Mouse (Mus musculus): ENCODE data around the gene Lamp1. TPM values are rescaled to one million over a fixed set of nuclear protein-coding genes. Genes with fewer than 3 reads are reported as not detected.
A peak's percentile ranks its signal among the peaks of the same experiment; 100 is the strongest.

Lamp1 gene
- polyA plus RNA-seq, 1 experiment from 2014 or later, result 182 TPM

DNA sequence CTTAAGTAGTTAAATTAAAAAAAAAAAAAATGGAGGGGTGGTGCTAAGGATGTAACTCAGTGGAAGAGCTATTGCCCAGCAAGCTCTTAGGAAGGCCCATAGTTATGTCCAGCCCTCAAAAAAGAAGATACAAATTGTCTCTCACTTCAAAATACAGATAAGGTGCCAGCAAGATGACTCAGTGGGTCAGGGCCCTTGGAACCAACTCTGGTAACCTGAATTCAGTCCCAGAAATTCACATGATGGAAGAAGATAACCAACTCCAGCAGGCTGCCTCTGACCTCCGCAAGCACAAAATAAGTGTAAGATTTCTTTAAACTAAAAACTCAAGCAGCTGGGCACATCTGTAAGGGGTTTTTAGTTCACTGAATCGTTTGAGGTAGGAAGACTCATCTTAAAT lies 10.5 kb upstream of the Lamp1 start:
- H3K27ac ChIP-seq, result no peak overlapping the region
- no peaks in the 10 kb centered on the region for H3K9me3 ChIP-seq
- DNase-seq (ENCODE audit: extremely low spot score, low spot score), result no peak
- WGBS, result 95% methylated on average over 2 of the region's 2 CpGs
- no peak overlapping the region for H3K4me3 ChIP-seq
- H3K36me3 ChIP-seq (replicated peaks), result peaks cover 60% of the 10 kb centered on the region
- H3K4me1 ChIP-seq, result no peaks in the 10 kb centered on the region
- H3K27me3 ChIP-seq (ENCODE audit: poor library complexity, severe bottlenecking), result no peaks in the 10 kb centered on the region

DNA sequence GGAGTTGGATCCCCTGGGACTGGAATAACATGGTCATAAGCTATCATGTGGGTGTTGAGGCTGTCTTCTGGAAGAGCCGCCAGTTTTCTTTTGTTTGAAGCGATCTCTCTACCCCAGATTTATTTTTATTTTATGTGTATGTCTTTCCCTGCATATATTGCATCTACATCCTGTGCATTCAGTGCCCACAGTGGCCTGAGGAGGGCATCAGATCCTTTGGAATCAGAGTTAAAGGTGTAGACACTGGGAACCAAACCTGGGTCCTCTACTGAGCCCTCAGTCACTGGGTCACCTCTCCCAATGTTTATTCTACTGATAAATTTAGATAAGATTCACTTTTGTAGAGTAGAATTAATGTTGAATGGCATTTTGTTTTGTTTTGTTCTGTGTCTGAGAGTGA lies 9.7 kb upstream of the Lamp1 start:
- Histone ChIP-seq H3K36me3 (replicated peaks) (peaks cover 53% of the 10 kb centered on the region), H3K27me3 (ENCODE audit: poor library complexity, severe bottlenecking) (no peaks in the 10 kb centered on the region), H3K4me1 (no peaks in the 10 kb centered on the region), H3K4me3 (no peak overlapping the region), H3K9me3 (no peaks in the 10 kb centered on the region), H3K27ac (no peak overlapping the region)
- DNase-seq (ENCODE audit: extremely low spot score, low spot score), result no peak
- WGBS, result 92% methylated on average over 2 of the region's 2 CpGs

DNA sequence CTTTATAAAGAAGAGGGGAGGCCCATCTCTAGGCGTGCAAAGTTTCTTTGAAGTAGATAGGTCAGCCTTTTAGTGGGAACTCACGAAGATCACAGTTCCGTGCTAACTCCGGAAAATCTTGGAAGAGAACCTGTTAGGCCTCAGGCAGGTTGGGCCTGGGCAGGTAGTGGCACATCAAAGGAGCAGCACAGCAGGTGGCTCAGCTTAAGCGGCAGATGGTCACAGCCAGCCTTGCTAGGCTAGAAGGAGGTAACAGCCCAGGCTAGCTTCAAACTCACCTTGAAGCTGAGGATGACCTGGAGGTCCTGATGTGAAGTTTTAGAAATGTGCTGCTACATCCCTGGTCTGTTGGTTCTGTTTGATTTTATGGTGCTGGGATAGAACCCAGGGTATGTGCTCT lies 9.1 kb upstream of the Lamp1 start:
- Histone ChIP-seq H3K27ac (no peak overlapping the region), H3K36me3 (replicated peaks) (peaks cover 48% of the 10 kb centered on the region), H3K4me1 (no peaks in the 10 kb centered on the region), H3K9me3 (no peaks in the 10 kb centered on the region), H3K27me3 (ENCODE audit: poor library complexity, severe bottlenecking) (no peaks in the 10 kb centered on the region), H3K4me3 (no peak overlapping the region)
- DNase-seq (ENCODE audit: extremely low spot score, low spot score), result no peak
- WGBS, result 62% methylated on average over 5 of the region's 5 CpGs

DNA sequence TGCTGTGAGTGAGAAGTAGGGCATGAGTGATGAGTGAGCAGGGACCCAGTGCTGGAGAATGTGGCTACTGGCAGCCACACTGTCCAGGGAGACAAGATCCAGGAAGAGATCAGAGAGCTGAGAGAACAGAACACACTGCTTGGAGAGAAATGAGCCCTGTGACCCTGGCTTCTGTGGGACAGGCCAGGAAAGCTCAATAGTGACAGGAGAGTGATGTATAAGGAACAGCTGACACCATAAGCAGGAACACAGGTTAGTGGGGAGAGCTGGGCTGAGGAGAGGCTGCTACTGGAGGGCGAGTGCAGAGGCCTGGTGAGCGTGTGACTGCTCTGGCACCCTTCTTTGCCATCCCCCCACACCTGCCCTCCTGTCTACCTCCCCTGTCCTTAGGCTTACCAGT lies 8.0 kb upstream of the Lamp1 start:
- Histone ChIP-seq H3K4me1 (no peaks in the 10 kb centered on the region), H3K36me3 (replicated peaks) (peaks cover 37% of the 10 kb centered on the region), H3K4me3 (no peak overlapping the region), H3K27ac (no peak overlapping the region), H3K9me3 (no peaks in the 10 kb centered on the region), H3K27me3 (ENCODE audit: poor library complexity, severe bottlenecking) (no peaks in the 10 kb centered on the region)
- no peak for DNase-seq (ENCODE audit: extremely low spot score, low spot score)
- WGBS, result 73% methylated on average over 2 of the region's 2 CpGs

DNA sequence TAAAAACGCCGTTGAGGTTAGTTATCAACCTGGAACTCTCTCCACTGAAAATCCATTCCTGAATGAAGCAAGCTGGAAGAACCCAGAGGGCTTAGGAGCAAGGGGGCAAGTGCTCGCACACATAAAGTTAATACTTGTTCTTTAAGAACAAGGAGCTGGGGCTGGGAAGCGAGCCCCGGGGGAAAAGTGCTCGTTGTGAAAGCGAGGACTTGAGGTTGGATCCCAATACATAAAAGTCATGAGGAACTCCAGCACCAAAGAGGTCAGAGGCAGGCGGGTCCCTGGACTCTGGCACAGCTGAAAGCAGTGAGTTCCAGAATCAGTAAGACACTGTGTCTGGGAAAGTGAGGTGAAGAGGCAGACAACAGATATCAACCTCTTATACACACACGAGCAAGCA lies 4.9 kb upstream of the Lamp1 start:
- Histone ChIP-seq H3K36me3 (replicated peaks) (peaks cover 10% of the 10 kb centered on the region), H3K4me3 (no peak overlapping the region), H3K4me1 (peaks cover 4% of the 10 kb centered on the region), H3K27me3 (ENCODE audit: poor library complexity, severe bottlenecking) (no peaks in the 10 kb centered on the region), H3K27ac (no peak overlapping the region), H3K9me3 (no peaks in the 10 kb centered on the region)
- 81% methylated on average over 9 of the region's 9 CpGs for WGBS
- DNase-seq (ENCODE audit: extremely low spot score, low spot score), result no peak

DNA sequence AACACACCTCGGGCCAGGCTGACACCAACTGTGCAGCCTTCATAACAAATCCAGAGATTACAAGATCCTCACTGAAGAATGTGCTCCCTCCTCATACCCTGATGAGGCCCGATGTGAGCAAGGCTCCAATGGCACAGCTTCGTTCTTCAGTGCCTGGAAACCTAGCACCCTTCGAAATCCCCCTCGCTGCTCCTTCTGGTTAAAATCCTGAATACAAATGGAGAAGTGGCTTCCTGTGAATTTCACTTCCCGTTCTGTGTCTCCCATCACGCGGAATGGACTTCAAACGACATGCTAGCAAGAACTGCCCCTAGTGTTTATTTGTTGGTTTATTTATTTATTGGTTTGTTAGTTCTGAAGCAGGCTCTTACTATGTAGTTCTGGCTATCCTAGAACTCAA lies 3.6 kb upstream of the Lamp1 start:
- WGBS, result 74% methylated on average over 9 of the region's 9 CpGs

DNA sequence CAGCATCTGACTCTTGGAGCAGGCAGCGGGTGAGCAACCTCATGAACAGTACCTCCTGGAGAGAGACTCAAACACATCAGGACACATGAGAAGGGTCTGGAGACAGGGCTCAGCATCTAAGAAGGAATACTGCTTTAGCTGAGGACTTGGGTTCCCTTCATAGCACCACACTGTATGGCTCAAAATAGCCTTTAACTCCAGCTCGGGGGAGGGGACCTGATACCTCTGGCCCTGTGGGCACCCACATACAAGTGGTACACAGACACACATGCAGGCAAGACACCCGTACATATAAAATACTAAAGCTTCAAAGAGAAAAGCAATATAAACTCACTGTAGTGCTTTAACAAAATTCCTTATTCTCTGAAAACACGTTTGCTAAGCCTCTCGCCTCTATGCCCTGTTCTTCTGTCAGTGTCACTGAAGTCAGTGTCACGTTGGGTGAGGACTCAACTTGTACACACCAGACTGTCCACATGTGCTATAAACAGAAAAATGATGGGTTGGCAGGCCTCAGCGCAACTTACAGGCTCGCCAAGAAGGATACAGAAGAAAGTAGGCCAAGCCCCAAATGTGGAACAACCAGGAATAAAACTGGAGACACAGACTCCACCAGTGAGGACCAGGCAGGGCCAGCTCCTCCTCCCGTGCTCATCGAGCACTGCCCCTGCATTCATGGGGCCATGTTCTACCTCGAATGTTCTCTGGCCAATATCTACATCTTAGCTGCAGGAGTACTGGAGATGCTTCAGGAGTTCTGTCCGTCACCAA lies 2.4 kb upstream of the Lamp1 start:
- H3K4me1 ChIP-seq, result peaks cover 23% of the 10 kb centered on the region
- DNase-seq (ENCODE audit: extremely low spot score, low spot score), result no peak
- 76% methylated on average over 12 of the region's 12 CpGs for WGBS
- no peaks in the 10 kb centered on the region for H3K27me3 ChIP-seq (ENCODE audit: poor library complexity, severe bottlenecking)
- no peaks in the 10 kb centered on the region for H3K9me3 ChIP-seq
- no peak overlapping the region for H3K4me3 ChIP-seq
- H3K36me3 ChIP-seq (replicated peaks), result no peaks in the 10 kb centered on the region
- H3K27ac ChIP-seq, result no peak overlapping the region

More for the DNA sequence above, 3.6 kb upstream of the Lamp1 start:
- H3K4me1 ChIP-seq, result peaks cover 15% of the 10 kb centered on the region
- H3K9me3 ChIP-seq, result no peaks in the 10 kb centered on the region
- DNase-seq (ENCODE audit: extremely low spot score, low spot score), result no peak
- no peaks in the 10 kb centered on the region for H3K27me3 ChIP-seq (ENCODE audit: poor library complexity, severe bottlenecking)
- no peak overlapping the region for H3K27ac ChIP-seq
- no peaks in the 10 kb centered on the region for H3K36me3 ChIP-seq (replicated peaks)
- no peak overlapping the region for H3K4me3 ChIP-seq

DNA sequence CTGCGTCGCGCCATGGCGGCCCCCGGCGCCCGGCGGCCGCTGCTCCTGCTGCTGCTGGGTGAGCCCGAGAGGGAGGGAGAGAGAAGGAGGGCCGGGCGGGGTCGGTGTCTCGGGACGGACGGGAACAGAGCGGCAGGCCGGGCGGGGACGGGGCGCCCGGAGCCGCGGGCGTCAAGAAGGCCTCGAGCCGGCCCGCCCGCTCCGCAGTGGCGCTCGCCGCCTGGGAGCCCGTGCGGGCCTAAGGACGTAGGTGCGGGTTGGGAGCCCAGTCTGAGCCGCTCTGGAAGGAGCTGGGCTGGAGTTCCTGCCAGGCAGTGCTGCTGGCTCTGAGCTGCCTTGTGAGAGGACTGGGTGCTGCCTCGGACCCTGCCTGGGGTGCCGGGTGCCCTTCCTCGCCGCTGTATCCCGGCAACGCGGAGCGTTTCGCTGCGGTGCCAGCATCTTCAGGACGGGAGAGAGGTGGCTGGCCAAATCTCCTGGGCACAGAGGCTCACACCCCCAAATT lies 468 bp downstream of the Lamp1 start:
- Histone ChIP-seq H3K9me3 (no peaks in the 10 kb centered on the region), H3K27me3 (ENCODE audit: poor library complexity, severe bottlenecking) (no peaks in the 10 kb centered on the region), H3K27ac (peak overlapping the region; percentile 91), H3K4me1 (peaks cover 23% of the 10 kb centered on the region), H3K4me3 (peak overlapping the region; percentile 100), H3K36me3 (replicated peaks) (no peaks in the 10 kb centered on the region)
- peak; percentile 19 for DNase-seq (ENCODE audit: extremely low spot score, low spot score)
- 1% methylated on average over 46 of the region's 49 CpGs for WGBS

DNA sequence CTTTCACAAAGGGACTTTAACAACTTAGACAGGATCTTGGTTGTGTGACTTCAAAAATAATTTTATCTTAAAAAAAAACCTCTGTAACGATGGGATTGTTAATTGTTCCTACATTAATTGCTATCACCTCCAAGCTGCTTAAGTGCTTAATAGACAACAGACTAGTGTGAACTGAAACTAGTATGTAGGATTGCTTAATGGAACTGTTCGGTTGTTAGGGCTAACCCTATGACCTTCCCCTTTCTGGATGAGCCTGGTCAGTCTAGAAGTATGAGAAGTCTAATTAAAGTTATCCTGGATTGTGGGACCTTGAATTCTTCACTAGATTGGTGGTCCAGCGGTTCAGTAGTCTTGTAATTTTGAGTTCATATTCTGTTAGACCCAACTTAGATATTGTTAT lies 1.7 kb downstream of the Lamp1 start:
- DNase-seq (ENCODE audit: extremely low spot score, low spot score), result no peak
- Histone ChIP-seq H3K36me3 (replicated peaks) (peaks cover 7% of the 10 kb centered on the region), H3K27me3 (ENCODE audit: poor library complexity, severe bottlenecking) (no peaks in the 10 kb centered on the region), H3K4me3 (peak overlapping the region; percentile 100), H3K27ac (no peak overlapping the region), H3K4me1 (peaks cover 23% of the 10 kb centered on the region), H3K9me3 (no peaks in the 10 kb centered on the region)
- WGBS, result 89% methylated on average over 3 of the region's 3 CpGs

DNA sequence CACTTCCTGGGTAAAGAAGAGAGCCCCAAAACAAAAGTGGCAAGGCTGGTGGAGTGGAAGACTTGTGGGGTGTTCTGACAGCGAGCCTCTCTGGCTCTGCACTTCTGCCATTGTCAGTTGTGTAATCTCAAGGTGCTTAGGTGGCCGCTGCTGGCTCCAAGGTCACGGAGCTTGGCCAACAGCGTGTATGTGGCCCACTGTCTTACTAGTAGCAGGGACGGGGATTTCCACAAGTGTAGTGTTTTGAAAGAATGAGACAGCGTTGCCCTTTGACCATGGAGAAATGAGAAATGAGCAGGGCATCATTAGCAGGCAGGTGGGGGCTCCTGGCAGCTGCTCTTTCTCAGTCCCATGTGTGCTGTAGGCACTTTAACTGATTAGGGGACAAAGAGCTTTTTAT lies 3.1 kb downstream of the Lamp1 start:
- peaks cover 23% of the 10 kb centered on the region for H3K4me1 ChIP-seq
- no peak overlapping the region for H3K4me3 ChIP-seq
- no peaks in the 10 kb centered on the region for H3K27me3 ChIP-seq (ENCODE audit: poor library complexity, severe bottlenecking)
- no peak for DNase-seq (ENCODE audit: extremely low spot score, low spot score)
- H3K36me3 ChIP-seq (replicated peaks), result peaks cover 20% of the 10 kb centered on the region
- H3K27ac ChIP-seq, result no peak overlapping the region
- H3K9me3 ChIP-seq, result no peaks in the 10 kb centered on the region
- WGBS, result 93% methylated on average over 6 of the region's 6 CpGs

DNA sequence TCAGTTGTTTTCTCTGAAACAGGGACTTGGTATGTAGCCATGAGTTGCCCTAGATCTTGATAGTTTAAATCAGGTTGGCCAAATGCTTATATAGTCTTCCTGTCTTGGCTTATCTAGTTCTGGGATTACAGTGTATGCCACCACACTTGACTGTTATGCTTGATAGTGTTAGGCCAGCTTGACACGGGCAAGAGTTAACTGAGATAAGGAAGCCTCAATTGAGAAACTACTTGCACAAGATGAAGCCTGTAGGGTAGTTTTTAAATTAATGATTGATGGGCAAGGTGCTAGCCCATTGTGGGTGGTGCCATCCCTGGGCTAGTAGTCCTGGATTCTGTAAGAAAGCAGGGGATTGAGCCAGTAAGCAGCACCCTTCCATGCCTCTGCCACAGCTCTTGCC lies 4.6 kb downstream of the Lamp1 start:
- Histone ChIP-seq H3K27me3 (ENCODE audit: poor library complexity, severe bottlenecking) (no peaks in the 10 kb centered on the region), H3K36me3 (replicated peaks) (peaks cover 35% of the 10 kb centered on the region), H3K4me3 (no peak overlapping the region), H3K27ac (no peak overlapping the region), H3K4me1 (peaks cover 20% of the 10 kb centered on the region), H3K9me3 (no peaks in the 10 kb centered on the region)
- WGBS, result 87% methylated on average over 1 of the region's 1 CpGs
- DNase-seq (ENCODE audit: extremely low spot score, low spot score), result no peak

DNA sequence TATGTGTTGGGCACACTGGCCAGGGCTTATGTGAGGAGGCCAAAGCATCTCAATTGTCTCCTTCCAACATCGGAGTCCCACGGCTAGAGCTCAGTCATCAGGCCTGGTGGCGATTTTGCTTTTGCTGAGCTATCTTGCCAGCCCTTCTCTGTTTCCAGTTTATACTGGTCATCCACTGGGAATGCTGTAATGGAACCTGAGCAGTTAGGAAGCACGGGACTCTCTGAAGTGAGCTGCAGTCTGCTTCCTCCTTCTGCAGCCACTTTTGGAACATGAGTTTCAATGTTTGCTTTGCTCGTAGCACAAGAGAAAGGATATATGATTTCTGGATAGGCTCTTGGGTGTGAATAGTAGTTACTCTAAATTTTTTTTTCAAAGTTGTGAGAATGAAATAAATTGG lies 5.4 kb downstream of the Lamp1 start:
- Histone ChIP-seq H3K4me1 (peaks cover 18% of the 10 kb centered on the region), H3K27ac (no peak overlapping the region), H3K36me3 (replicated peaks) (peaks cover 43% of the 10 kb centered on the region), H3K9me3 (no peaks in the 10 kb centered on the region), H3K4me3 (no peak overlapping the region), H3K27me3 (ENCODE audit: poor library complexity, severe bottlenecking) (no peaks in the 10 kb centered on the region)
- no peak for DNase-seq (ENCODE audit: extremely low spot score, low spot score)
- WGBS, result 92% methylated on average over 5 of the region's 5 CpGs

DNA sequence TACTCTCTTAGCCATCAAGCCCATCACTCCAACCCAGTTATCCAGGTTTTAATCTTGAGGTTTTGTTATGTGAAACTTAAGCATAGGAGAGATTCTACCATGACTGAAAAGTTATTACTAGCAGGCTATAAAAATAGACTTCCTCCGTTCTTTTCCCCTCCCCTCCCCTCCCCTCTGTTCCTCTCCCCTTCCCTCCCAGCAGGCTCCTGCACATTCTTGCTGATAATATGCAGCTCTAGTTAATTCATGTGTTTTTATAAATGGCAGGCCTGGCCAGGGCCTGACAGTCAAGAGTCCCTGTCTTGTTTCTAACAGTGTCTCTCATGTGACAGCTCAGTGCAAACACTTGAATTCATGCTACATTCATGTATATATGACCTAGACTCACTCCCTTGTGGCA lies 11.5 kb downstream of the Lamp1 start:
- H3K9me3 ChIP-seq, result no peaks in the 10 kb centered on the region
- H3K4me3 ChIP-seq, result no peak overlapping the region
- H3K4me1 ChIP-seq, result no peaks in the 10 kb centered on the region
- H3K27me3 ChIP-seq (ENCODE audit: poor library complexity, severe bottlenecking), result no peaks in the 10 kb centered on the region
- peaks cover 98% of the 10 kb centered on the region for H3K36me3 ChIP-seq (replicated peaks)
- WGBS, result 91% methylated on average over 1 of the region's 1 CpGs
- H3K27ac ChIP-seq, result no peak overlapping the region
- DNase-seq (ENCODE audit: extremely low spot score, low spot score), result no peak

Data from forebrain, embryonic 10.5 days (tissue).